Mouse (Mus musculus): Measurements from ENCODE around the gene Rpl13a.

Rpl13a gene

DNA sequence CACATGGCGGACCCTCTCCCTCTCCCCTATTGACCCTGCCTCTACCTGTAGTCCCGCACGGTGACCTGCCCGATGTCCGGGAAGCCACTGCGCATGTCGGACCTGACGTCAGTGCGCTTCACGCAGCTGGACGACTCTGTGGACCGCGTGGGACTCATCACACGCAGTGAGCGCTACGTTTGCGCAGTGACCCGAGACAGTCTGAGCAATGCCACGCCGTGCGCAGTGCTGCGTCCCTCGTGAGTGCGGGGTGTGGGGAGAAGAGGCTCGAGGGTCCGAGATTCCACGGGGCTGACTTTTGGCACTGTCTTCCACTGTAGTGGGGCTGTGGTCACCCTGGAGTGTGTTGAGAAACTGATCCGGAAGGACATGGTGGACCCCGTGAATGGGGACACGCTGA lies 52.1 kb downstream of the Rpl13a start:
- TF ChIP-seq GATA4 (IDR thresholded peaks at IDR 0.05; ENCODE audit: insufficient replicate concordance, low read length) = no peak

Data from liver, adult (tissue).